Mouse (Mus musculus) cerebellum, adult 11-12 months (tissue): ENCODE results near the gene Tpgs1.

Source experiments
- DNase-seq: peaks from one replicate; pipeline ENCODE4 v3.0.0; 2022

Gene Tpgs1

DNA sequence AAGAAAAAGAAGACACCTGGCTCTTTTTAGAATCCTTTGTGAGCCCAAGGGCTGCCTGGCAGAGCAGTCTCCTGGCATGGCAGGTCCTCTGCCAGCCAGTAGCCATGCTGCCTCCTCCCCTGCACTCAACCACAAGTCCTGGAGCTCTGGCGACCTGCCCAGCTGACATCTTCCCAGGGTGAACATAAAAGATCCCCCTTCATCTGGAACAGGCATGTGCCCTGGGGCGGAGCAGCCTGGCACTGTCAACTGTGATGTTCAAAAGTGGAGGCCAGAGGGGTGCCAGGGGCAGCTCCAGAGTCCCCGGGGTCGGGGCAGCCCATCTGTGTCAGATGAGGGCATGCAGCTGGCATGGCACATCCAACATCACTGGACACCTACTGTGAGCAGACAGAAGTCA is 45.8 kb downstream of the Tpgs1 start:
- peak; percentile 76 for DNase-seq

DNA sequence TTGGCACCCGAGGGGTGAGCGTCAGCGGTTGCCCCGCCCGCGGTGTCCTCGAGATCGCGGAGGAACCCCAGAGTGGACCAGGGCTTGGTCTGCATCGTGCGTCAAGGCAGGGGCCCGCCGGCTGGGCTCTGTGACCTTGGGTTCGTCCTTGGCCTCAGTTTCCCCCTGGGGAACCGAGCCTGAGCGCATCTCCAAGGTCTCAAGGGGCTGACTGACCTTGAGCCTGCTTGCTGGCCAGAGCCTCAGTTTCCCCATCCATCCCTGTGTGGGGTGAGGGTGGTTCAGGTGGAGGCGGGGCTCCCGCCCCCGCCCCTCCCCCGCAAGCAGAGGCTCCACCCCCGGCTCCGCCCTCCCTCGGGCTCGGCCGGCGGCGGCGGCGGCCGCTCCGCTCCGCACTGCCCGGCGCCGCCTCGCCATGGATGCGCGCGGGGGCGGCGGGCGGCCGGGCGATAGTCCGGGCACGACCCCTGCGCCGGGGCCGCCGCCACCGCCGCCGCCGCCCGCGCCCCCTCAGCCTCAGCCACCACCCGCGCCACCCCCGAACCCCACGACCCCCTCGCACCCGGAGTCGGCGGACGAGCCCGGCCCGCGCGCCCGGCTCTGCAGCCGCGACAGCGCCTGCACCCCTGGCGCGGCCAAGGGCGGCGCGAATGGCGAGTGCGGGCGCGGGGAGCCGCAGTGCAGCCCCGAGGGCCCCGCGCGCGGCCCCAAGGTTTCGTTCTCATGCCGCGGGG is 47.3 kb downstream of the Tpgs1 start, which contains the start of gene Hcn2:
TSS of gene Hcn2 (plus strand) at position 381 of the 734 bp plus-strand sequence.
- peak; percentile 79 for DNase-seq

DNA sequence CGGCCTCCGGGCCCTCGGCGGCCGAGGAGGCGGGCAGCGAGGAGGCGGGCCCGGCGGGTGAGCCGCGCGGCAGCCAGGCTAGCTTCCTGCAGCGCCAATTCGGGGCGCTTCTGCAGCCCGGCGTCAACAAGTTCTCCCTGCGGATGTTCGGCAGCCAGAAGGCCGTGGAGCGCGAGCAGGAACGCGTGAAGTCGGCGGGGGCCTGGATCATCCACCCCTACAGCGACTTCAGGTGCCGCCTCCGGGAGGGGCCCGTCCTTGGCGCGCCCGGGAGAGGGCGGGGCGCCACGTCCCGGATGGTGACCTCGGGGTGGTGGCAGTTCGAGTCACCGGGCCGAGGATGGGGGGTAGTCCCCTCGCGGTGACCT is 47.8 kb downstream of the Tpgs1 start:
- DNase-seq, result peak; percentile 82

DNA sequence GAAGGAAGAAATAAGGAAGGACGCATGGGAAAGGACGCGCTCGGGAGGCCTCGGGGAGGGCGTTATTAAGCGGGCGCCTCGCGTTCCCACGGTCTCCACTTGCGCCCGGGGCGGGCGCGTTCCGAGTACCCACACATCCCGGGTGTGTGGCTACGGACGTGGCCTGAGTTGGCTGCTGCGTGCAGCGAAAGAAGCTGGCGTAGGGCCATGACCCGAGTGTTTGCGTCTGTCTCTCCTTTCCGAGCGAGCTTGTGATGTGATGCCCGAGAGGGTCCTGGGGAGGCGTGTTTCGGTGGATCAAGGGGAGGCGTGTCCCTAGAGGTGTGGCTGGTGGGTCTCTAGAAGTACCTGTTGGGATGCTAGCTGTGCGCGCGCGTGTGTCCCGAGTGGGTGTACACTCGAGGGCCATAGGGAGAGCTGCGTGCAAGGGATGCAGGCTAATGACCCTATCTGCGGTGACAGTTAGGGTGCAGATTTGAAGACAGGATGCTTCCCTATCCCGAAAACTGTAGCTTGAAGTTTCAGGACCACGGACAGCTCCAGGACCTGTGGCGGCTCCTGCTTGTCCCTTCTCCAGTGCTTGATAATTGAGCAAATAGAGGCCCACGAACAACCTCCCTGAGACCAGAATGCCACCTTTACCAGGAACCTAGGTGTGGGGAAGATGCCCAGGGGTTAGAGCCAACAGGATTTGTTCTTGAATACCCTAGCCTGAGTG is 48.6 kb downstream of the Tpgs1 start:
- DNase-seq, result peak; percentile 77

DNA sequence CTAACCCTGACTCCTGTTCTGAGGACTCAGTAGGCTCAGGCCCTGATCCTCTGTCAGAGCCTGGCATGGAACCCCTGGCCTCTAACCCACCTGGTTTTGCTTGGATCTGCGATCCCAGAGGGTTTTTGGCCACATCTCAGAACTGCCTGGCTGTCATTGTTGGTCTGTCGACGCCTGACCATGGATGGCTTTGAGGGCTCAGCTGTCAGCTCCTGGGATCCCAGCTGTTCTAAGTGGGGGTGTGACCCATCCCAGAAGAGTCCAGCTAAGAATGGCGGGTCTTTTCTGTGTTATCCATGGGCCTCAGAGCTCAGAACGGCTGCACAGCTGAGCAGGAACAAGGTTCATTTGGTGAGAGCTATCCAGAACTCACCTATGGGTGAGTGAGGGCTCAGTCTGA is 51.9 kb downstream of the Tpgs1 start:
- no peak for DNase-seq

DNA sequence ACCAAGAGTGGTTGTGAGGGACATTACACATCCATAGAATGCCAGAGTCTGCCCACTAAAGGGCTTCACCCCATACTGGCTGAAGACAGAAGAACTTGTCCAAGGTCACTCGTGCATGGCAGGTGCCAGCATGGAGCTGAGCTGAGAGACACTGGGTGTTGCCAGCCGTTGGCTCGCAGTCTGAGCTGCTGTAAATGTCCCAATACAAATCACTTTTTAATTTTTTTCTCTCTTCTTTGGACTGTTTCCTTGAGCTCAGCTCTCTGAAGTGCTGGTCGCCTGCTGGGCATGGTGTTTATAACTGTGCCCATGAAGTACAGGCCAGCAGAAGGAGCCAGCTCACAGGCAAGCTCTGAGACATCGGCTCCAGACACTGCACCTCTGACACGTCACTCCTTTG is 53.9 kb downstream of the Tpgs1 start:
- no peak for DNase-seq

DNA sequence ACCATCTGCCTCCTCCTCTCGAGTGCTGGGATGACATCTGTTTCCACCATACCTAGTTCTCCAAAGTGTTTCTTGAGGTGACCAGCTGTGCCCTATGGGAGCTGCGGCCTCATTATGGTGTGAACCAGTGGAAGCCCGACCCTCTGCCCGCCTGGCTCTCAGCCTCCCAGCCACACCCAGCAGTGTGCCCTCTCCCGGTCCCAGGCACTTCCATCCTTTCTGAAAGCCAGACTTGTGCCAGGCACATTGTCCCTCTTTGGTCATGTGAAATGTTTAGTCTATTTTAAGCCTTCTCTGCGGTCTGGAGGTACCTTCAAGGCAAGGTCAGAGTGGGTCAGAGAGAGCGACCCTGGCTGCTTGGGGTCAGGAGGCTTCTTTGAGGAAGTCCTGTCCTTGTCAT is 54.5 kb downstream of the Tpgs1 start:
- DNase-seq, result no peak
